Mouse (Mus musculus): ENCODE measurements around the gene 4930562C15Rik.

- TF ChIP-seq POLR2A (IDR thresholded peaks at IDR 0.05; ENCODE audit: low read depth, low read length) (no peak), CTCF (IDR thresholded peaks at IDR 0.05; ENCODE audit: borderline replicate concordance, insufficient read depth, low read length) (no peak)
Observed at GRCm38 (mm10) chr16:4875198-4876032, 40.2 kb downstream of the 4930562C15Rik start.
